ENCODE assay signal across 27 mouse cellular contexts in genomic region chr12:71373633-71374032, GRCm38 (mm10).
DNase-seq lines count a peak whose midpoint lies in the region; ATAC-seq and TF ChIP-seq lines count a peak whose summit lies in the region.
"Had no signal": no experiment of that assay in that cellular context is flagged by ENCODE, and none has a peak within 500 bp of the region (broad histone marks: within the 10 kb centered on the region; RNA-seq: fewer than 3 reads in every experiment).

No protein-coding gene starts in this region.

- H3K4me2 ChIP-seq in kidney, embryonic 14.5 days (replicated peaks; ENCODE audit: low read depth, low read length): no peak overlapping the region
- no peak overlapping the region for H3K4me2 ChIP-seq in kidney, postnatal 0 days (ENCODE audit: low read length)
- H3K4me2 ChIP-seq in limb, embryonic 12.5 days: no peak overlapping the region
- no peak overlapping the region for H3K4me2 ChIP-seq in midbrain, embryonic 11.5 days
- H3K4me2 ChIP-seq: forebrain, embryonic 13.5 days; heart, embryonic 13.5 days; hindbrain, embryonic 12.5 days; hindbrain, embryonic 15.5 days had no signal

- no peak overlapping the region for H3K4me3 ChIP-seq in kidney, embryonic 14.5 days (ENCODE audit: low read length)
- no peak overlapping the region for H3K4me3 ChIP-seq in kidney, postnatal 0 days (replicated peaks; ENCODE audit: low read depth, low read length)
- no peak overlapping the region for H3K4me3 ChIP-seq in limb, embryonic 12.5 days (replicated peaks)
- H3K4me3 ChIP-seq in midbrain, embryonic 11.5 days (ENCODE audit: low read depth, low read length): no peak overlapping the region
- H3K4me3 ChIP-seq: forebrain, embryonic 10.5 days; forebrain, embryonic 13.5 days; heart, adult 2 months; heart, embryonic 10.5 days; heart, embryonic 13.5 days; hindbrain, embryonic 12.5 days; hindbrain, embryonic 15.5 days had no signal

- peaks cover 6% of the 10 kb centered on the region; the same call in 1 of the 2 replicates for H3K4me1 ChIP-seq in kidney, embryonic 14.5 days (ENCODE audit: control insufficient read depth, insufficient read depth, low read length)
- H3K4me1 ChIP-seq in kidney, postnatal 0 days (replicated peaks; ENCODE audit: insufficient read depth, low read length): no peaks in the 10 kb centered on the region
- H3K4me1 ChIP-seq in limb, embryonic 12.5 days (replicated peaks): peaks cover 33% of the 10 kb centered on the region
- 0 out of 2 replicates have a peak, but pooled peaks cover 2% of the 10 kb centered on the region for H3K4me1 ChIP-seq in midbrain, embryonic 11.5 days (ENCODE audit: control insufficient read depth, insufficient read depth, low read length)

- 37% methylated on average over 2 of the region's 2 CpGs for WGBS in kidney, embryonic 14.5 days
- 41% methylated on average over 2 of the region's 2 CpGs for WGBS in kidney, postnatal 0 days
- 33% methylated on average over 2 of the region's 2 CpGs for WGBS in limb, embryonic 12.5 days
- 70% methylated on average over 2 of the region's 2 CpGs for WGBS in midbrain, embryonic 11.5 days

- TF ChIP-seq CTCF in kidney, postnatal 0 days (IDR thresholded peaks at IDR 0.05; ENCODE audit: low read depth): no peak

- H3K9ac ChIP-seq in kidney, embryonic 14.5 days (ENCODE audit: low read depth, low read length): no peak overlapping the region
- no peak overlapping the region for H3K9ac ChIP-seq in kidney, postnatal 0 days (ENCODE audit: low read depth, low read length)
- H3K9ac ChIP-seq in limb, embryonic 12.5 days (replicated peaks): no peak overlapping the region
- H3K9ac ChIP-seq in midbrain, embryonic 11.5 days (ENCODE audit: low read length): no peak overlapping the region
- H3K9ac ChIP-seq: forebrain, embryonic 13.5 days; heart, embryonic 13.5 days; hindbrain, embryonic 12.5 days; hindbrain, embryonic 15.5 days had no signal

- H3K27ac ChIP-seq in kidney, embryonic 14.5 days (ENCODE audit: low read depth, low read length): no peak overlapping the region
- H3K27ac ChIP-seq in kidney, postnatal 0 days: no peak overlapping the region
- H3K27ac ChIP-seq in limb, embryonic 12.5 days: no peak overlapping the region
- H3K27ac ChIP-seq in midbrain, embryonic 11.5 days (ENCODE audit: low read depth, low read length): no peak overlapping the region
- H3K27ac ChIP-seq: forebrain, embryonic 10.5 days; forebrain, embryonic 13.5 days; heart, adult 2 months; heart, embryonic 10.5 days; heart, embryonic 13.5 days; hindbrain, embryonic 12.5 days; hindbrain, embryonic 15.5 days had no signal

- peak; percentile 50 for DNase-seq in embryo, embryonic 10.5 days (ENCODE audit: low spot score)
- DNase-seq in embryo, embryonic 9.5 days (ENCODE audit: extremely low spot score): no peak
- DNase-seq in kidney, postnatal 36 days: no peak
- DNase-seq in kidney, postnatal 0 days (ENCODE audit: low spot score): peak; percentile 70
- no peak for DNase-seq in kidney, postnatal 10 days
- DNase-seq in midbrain, embryonic 11.5 days (ENCODE audit: low spot score, missing footprints): no peak
- DNase-seq: adrenal gland, adult 8-10 months; adrenal gland, postnatal 25 days; cerebellum, adult 11-12 months; cerebellum, adult 8-10 months; cerebellum, postnatal 10 days; cerebellum, postnatal 36 days; gastrocnemius, postnatal 10 days; gastrocnemius, postnatal 36 days; heart, adult 2 months; heart, postnatal 14 days; heart, postnatal 4 days had no signal

- H3K27me3 ChIP-seq in kidney, embryonic 14.5 days (ENCODE audit: control insufficient read depth, insufficient read depth, low read length): no peaks in the 10 kb centered on the region
- no peaks in the 10 kb centered on the region for H3K27me3 ChIP-seq in kidney, postnatal 0 days (ENCODE audit: insufficient read depth, low read length)
- peaks cover 25% of the 10 kb centered on the region; the same call in 1 of the 2 replicates for H3K27me3 ChIP-seq in limb, embryonic 12.5 days
- H3K27me3 ChIP-seq in midbrain, embryonic 11.5 days (ENCODE audit: control insufficient read depth, insufficient read depth, low read length): no peaks in the 10 kb centered on the region
- H3K27me3 ChIP-seq: forebrain, embryonic 13.5 days; heart, embryonic 13.5 days; hindbrain, embryonic 12.5 days; hindbrain, embryonic 15.5 days had no signal

- peak; percentile 33; the same call in 1 of the 2 replicates for ATAC-seq in kidney, embryonic 14.5 days (ENCODE audit: low FRiP score, low TSS enrichment)
- ATAC-seq in kidney, postnatal 0 days (replicated peaks; ENCODE audit: low FRiP score, low read depth): no peak
- peak; percentile 63; the same call in 1 of the 2 replicates for ATAC-seq in limb, embryonic 12.5 days (ENCODE audit: insufficient number of reproducible peaks, insufficient read depth, low FRiP score, low TSS enrichment, low read depth)
- ATAC-seq in midbrain, embryonic 11.5 days (ENCODE audit: low FRiP score): no peak
- ATAC-seq: activated CD4-positive, CD25-positive, alpha-beta regulatory T cell, adult 4 months; forebrain, embryonic 13.5 days; forebrain, embryonic 16.5 days had no signal

- no peaks in the 10 kb centered on the region for H3K36me3 ChIP-seq in kidney, embryonic 14.5 days (ENCODE audit: control insufficient read depth, insufficient read depth, low read length)
- no peaks in the 10 kb centered on the region for H3K36me3 ChIP-seq in kidney, postnatal 0 days (ENCODE audit: insufficient read depth, low read length)
- H3K36me3 ChIP-seq in limb, embryonic 12.5 days: no peaks in the 10 kb centered on the region
- no peaks in the 10 kb centered on the region for H3K36me3 ChIP-seq in midbrain, embryonic 11.5 days (ENCODE audit: control insufficient read depth, insufficient read depth, low read length)
- H3K36me3 ChIP-seq: forebrain, embryonic 10.5 days; heart, embryonic 10.5 days; heart, embryonic 13.5 days; hindbrain, embryonic 12.5 days; hindbrain, embryonic 15.5 days had no signal

- H3K9me3 ChIP-seq in kidney, embryonic 14.5 days (ENCODE audit: control insufficient read depth, low read length): no peaks in the 10 kb centered on the region
- no peaks in the 10 kb centered on the region for H3K9me3 ChIP-seq in kidney, postnatal 0 days (replicated peaks; ENCODE audit: low read length)
- H3K9me3 ChIP-seq in limb, embryonic 12.5 days: no peaks in the 10 kb centered on the region
- H3K9me3 ChIP-seq in midbrain, embryonic 11.5 days (ENCODE audit: control insufficient read depth, low read length): no peaks in the 10 kb centered on the region
- H3K9me3 ChIP-seq: forebrain, embryonic 10.5 days; forebrain, embryonic 13.5 days; heart, embryonic 10.5 days; heart, embryonic 13.5 days; hindbrain, embryonic 12.5 days; hindbrain, embryonic 15.5 days had no signal

Comparison
In these comparisons a context has a peak if more than half of its experiments do, and no peak if none do; other contexts are left out.
1. DNase-seq: peak in embryo, embryonic 10.5 days (single experiment) and kidney, postnatal 0 days (single experiment); none in embryo, embryonic 9.5 days (single experiment), kidney, postnatal 36 days (0 of 2), kidney, postnatal 10 days (single experiment) and midbrain, embryonic 11.5 days (single experiment).
2. ATAC-seq: peak in kidney, embryonic 14.5 days (single experiment) and limb, embryonic 12.5 days (single experiment); none in kidney, postnatal 0 days (single experiment) and midbrain, embryonic 11.5 days (single experiment).